Mouse (Mus musculus) liver, postnatal 0 days (tissue): ENCODE measurements around the gene Ddb1.

ENCODE experiments used
- CTCF ChIP-seq: sonication (generic); IDR thresholded peaks from 2 replicates; pipeline ENCODE4 v1.5.1; 2016; ENCODE audit warnings: antibody characterized with exemption, low read depth
- EP300 ChIP-seq: IDR thresholded peaks from 2 replicates; pipeline ENCODE4 v1.6.1; 2016; ENCODE audit warnings: antibody characterized with exemption, low read depth, mild to moderate bottlenecking

DNA sequence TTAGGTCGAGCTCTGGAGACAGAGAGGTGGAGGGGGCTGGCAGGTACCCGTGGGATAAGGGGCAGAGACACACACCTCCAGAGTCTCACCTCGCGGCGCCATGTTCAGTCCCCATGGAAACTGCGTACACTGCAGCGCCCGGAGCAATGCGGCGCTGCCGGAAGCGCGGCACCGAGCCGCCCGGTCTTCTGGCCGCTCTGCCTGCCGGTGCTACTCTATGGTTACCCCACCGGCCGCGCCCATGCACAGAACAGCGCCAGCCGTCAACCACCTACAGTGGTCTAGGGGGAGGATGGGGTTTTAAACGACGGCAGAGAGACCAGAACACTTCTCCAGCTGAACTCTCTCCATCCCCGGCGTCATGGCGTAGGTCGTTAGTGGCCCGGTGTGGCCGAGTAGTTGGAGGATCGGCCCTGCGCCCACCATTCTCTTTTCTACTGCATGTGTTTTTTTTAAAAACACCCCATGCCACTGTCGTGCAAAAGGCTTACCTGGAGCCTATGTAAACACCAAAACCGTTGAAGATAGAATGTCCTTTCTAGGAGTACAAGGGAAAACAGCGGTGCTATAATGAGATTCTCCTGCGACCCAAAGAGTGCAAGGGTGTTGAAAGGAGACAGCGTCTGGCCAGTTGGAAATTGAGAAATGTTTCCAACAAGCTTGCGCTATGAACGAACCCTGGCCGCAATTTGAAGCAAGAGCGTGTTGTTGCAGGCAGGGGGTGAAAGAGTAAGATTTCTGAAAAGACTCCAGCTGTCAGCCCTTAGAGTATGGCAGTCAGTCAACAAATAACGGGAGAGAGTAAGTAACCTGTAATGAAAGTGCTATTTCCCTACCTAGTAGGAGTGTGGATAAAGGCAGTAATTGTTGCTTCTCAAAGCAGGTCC is 49.3 kb upstream of the Ddb1 start, which contains the start of gene Tmem216:
- TF ChIP-seq CTCF (peak; percentile 15; the same call in 1 of the 2 replicates), EP300 (no peak; the same call in 1 of the 2 replicates)
